Mouse (Mus musculus): ENCODE results near the gene Timeless. TPM values are rescaled to one million over a fixed set of nuclear protein-coding genes. Genes with fewer than 3 reads are reported as not detected.
"Not testable (repeated sequence)": the region's sequence is repeated elsewhere in the genome, so short reads cannot be mapped to it uniquely, and the experiment has no call there.

Timeless gene
- polyA plus RNA-seq, 1 experiment: 4.8 TPM

DNA sequence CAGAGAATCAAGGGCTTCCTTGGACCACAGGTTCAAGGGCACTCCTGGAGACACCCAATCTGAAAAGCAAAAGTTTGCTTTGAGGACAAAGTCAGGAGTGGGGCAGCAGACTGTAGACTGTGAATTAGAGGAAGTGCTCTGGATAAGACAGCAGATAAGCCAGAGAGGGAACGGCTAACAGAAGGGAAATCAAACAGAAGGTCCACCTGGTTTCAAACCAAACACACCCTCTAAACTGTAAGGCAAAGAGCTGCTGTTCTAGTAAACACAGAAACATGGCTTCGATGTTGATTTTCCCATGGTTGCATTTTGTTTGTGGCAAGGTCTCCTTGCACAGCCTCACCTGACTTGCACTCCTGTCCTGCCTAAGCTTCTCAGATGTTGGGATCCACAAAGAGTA, 40.4 kb upstream of the Timeless start:
- H3K27me3 ChIP-seq (ENCODE audit: control insufficient read depth, insufficient read depth, low read length): peaks cover 13% of the 10 kb centered on the region
- H3K36me3 ChIP-seq (ENCODE audit: control insufficient read depth, insufficient read depth, low read length): no peaks in the 10 kb centered on the region
- no peak for DNase-seq (ENCODE audit: low read depth in 1 of 2, low spot score in 2 of 2)
- peaks cover 6% of the 10 kb centered on the region for H3K4me1 ChIP-seq (ENCODE audit: control insufficient read depth, insufficient read depth, insufficient read length)
- no peak overlapping the region for H3K4me3 ChIP-seq (ENCODE audit: extremely low read depth, insufficient read depth, insufficient read length)
- TF ChIP-seq POLR2A (IDR thresholded peaks at IDR 0.05; ENCODE audit: low read depth, low read length): no peak
- no peak for TF ChIP-seq CTCF (IDR thresholded peaks at IDR 0.05; ENCODE audit: extremely low read depth, insufficient read depth, insufficient read length, insufficient replicate concordance)
- H3K27ac ChIP-seq (ENCODE audit: insufficient read depth, low read length): no peak overlapping the region
- 46% methylated on average over 2 of the region's 2 CpGs for WGBS

DNA sequence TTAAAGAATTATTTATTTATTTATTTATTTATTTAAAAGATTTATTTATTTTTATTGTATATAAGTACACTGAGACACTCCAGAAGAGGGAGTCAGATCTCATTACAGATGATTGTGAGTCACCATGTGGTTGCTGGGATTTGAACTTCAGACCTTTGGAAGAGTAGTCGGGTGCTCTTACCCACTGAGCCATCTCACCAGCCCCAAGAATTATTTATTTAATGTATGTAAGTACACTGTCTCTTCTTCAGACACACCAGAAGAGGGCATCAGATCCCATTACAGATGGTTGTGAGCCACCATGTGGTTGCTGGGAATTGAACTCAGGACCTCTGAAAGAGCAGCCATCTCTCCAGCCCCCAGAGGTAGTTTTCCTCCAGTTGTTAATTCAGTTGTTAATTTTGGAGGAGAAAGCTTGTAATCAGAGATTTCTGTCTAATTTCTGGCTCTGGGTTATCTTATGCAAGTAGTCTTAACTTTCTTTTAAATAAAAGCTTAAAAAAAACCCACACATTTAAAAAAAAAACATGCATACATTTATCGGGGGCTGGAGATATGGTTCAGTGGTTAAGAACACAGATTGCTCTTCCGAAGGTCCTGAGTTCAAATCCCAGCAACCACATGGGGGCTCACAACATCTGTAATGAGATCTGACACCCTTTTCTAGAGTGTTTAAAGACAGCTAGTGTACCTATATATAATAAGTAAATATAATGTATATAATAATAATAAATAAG, 39.7 kb upstream of the Timeless start:
- H3K4me1 ChIP-seq (ENCODE audit: control insufficient read depth, insufficient read depth, insufficient read length); H3K4me3 ChIP-seq (ENCODE audit: extremely low read depth, insufficient read depth, insufficient read length); H3K36me3 ChIP-seq (ENCODE audit: control insufficient read depth, insufficient read depth, low read length); H3K27ac ChIP-seq (ENCODE audit: insufficient read depth, low read length); DNase-seq (ENCODE audit: low read depth in 1 of 2, low spot score in 2 of 2): not testable (repeated sequence)
- WGBS: 74% methylated on average over 3 of the region's 3 CpGs
- H3K27me3 ChIP-seq (ENCODE audit: control insufficient read depth, insufficient read depth, low read length): peaks cover 13% of the 10 kb centered on the region

DNA sequence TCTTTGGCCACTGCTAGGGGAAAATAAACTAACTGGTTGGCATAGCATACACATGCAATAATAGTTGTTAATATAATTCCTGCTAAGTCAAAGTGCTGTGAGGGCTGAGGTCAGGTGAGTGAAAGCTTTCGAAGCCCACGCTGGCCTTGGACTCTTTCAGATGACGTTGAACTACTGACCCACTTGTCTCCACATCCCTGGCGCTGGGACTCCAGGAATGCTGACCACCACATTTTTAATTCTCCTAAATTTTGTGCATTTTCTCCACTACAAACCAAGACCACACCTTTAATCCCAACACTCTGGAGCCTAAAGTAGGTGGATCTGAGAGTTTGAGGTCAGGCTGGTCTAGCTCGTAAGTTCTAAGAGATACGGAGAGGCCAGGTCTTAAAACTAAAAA, 38.8 kb upstream of the Timeless start:
- Histone ChIP-seq H3K36me3 (ENCODE audit: control insufficient read depth, insufficient read depth, low read length) (no peaks in the 10 kb centered on the region), H3K27ac (ENCODE audit: insufficient read depth, low read length) (no peak overlapping the region), H3K4me1 (ENCODE audit: control insufficient read depth, insufficient read depth, insufficient read length) (peaks cover 6% of the 10 kb centered on the region), H3K27me3 (ENCODE audit: control insufficient read depth, insufficient read depth, low read length) (peaks cover 13% of the 10 kb centered on the region), H3K4me3 (ENCODE audit: extremely low read depth, insufficient read depth, insufficient read length) (no peak overlapping the region)
- 96% methylated on average over 6 of the region's 6 CpGs for WGBS
- no peak for DNase-seq (ENCODE audit: low read depth in 1 of 2, low spot score in 2 of 2)
- TF ChIP-seq POLR2A (IDR thresholded peaks at IDR 0.05; ENCODE audit: low read depth, low read length) (no peak), CTCF (IDR thresholded peaks at IDR 0.05; ENCODE audit: extremely low read depth, insufficient read depth, insufficient read length, insufficient replicate concordance) (no peak)

DNA sequence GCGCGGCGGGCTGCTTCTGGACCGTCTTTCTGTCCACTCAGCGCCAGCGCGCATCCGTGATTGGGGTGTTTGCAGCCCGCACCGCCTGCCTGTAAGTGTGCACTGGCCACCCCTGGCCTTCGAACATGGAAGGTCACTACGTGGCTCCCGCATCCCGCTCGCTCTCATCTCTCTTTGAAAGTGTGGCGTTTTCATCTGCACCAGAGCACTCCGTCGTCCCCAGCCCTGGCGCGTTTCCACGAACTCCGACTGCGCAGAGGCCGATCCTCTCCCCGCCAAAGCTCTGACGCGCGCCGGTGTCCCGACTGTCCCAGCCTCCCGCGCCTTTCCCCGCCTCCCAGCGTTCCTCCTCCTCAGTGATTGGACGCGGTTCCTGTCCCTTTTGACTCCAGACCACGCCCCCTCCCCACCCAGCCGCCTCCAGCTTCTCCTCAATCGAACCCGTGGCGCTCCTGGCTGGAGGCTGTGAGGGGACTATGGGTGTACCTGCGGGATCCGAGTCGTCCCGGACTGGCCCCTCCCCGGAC, 37.8 kb upstream of the Timeless start, which contains the start of gene Gls2:
Gene Gls2, plus strand, starts transcription at position 434 of the 527 bp plus-strand sequence.
- no peak within 1 kb of the TSS for H3K27ac ChIP-seq (ENCODE audit: insufficient read depth, low read length)
- H3K4me1 ChIP-seq (ENCODE audit: control insufficient read depth, insufficient read depth, insufficient read length): peaks cover 6% of the 10 kb centered on the region
- H3K4me3 ChIP-seq (ENCODE audit: extremely low read depth, insufficient read depth, insufficient read length): peak within 1 kb of the TSS; percentile 65
- no peaks in the 10 kb centered on the region for H3K36me3 ChIP-seq (ENCODE audit: control insufficient read depth, insufficient read depth, low read length)
- 1% methylated on average over 46 of the region's 46 CpGs for WGBS
- H3K27me3 ChIP-seq (ENCODE audit: control insufficient read depth, insufficient read depth, low read length): peaks cover 13% of the 10 kb centered on the region
- TF ChIP-seq POLR2A (IDR thresholded peaks at IDR 0.05; ENCODE audit: low read depth, low read length) (no peak), CTCF (IDR thresholded peaks at IDR 0.05; ENCODE audit: extremely low read depth, insufficient read depth, insufficient read length, insufficient replicate concordance) (no peak)
- DNase-seq (ENCODE audit: low read depth in 1 of 2, low spot score in 2 of 2): peak; percentile 34 to 77

DNA sequence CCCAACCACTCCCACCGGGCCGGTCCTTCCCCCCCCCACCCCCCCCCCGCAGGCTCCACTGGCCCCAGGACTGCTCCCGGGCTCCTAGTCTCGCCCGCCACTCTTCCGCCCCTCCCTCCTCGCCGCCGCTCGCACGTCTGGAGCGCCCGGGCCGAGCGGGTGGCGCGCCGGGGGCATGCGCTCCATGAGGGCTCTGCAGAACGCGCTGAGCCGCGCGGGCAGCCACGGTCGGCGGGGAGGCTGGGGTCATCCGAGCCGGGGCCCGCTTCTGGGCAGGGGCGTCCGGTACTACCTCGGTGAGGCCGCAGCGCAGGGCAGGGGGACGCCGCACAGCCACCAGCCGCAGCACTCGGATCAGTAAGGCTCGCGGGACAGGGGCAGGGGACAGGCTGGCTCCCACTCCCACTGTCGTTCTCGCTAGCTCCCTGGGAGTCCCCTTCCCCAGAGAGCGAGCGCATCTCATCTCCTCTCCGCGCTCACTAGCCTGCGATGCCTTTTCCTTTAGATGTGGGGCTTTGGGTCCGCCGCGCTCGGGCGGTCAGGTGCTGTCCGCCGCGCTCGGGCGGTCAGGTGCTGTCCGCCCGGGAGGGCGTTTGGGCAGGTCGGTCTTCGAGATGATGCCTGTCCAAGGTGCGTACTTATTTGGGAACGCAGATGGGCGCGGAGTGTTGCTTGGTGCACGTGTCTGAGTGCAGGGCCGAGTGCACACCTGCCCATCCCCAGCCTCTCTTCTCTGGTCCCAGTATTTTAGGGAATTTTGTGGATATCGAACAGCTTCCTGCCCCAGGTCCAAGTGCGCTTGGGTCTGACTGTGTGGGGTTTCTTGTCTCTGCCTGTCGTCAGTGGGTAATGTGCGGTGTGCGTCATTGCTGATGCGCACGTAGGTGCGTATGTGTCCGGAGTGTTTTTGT, 37.1 kb upstream of the Timeless start:
- Histone ChIP-seq H3K4me3 (ENCODE audit: extremely low read depth, insufficient read depth, insufficient read length) (peak overlapping the region; percentile 65; the same call in 1 of the 2 replicates), H3K27me3 (ENCODE audit: control insufficient read depth, insufficient read depth, low read length) (peaks cover 13% of the 10 kb centered on the region), H3K36me3 (ENCODE audit: control insufficient read depth, insufficient read depth, low read length) (no peaks in the 10 kb centered on the region), H3K4me1 (ENCODE audit: control insufficient read depth, insufficient read depth, insufficient read length) (peaks cover 6% of the 10 kb centered on the region), H3K27ac (ENCODE audit: insufficient read depth, low read length) (no peak overlapping the region)
- no peak for TF ChIP-seq CTCF (IDR thresholded peaks at IDR 0.05; ENCODE audit: extremely low read depth, insufficient read depth, insufficient read length, insufficient replicate concordance)
- TF ChIP-seq POLR2A (IDR thresholded peaks at IDR 0.05; ENCODE audit: low read depth, low read length): no peak
- 3% methylated on average over 67 of the region's 79 CpGs for WGBS
- no peak for DNase-seq (ENCODE audit: low read depth in 1 of 2, low spot score in 2 of 2)

DNA sequence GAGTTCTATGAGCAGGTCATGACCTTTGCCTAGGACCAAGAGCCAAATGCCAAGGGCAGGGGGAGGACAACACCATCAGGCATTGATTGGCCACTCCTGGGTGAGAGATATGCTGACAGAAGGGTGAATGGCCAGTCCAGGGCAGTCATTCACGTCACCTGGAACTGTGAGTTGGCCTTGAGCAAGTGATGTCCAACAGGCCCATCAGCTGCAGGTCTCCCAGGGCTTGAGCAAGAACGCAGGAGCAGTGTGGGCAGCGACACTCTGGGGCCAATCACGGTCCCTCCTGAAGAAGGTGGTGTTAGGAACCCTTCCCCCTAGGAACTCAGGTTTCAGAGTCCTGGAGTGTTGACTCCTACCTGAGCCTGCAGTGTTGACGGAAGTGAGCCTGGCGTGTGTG, 30.0 kb upstream of the Timeless start:
- Histone ChIP-seq H3K4me3 (ENCODE audit: extremely low read depth, insufficient read depth, insufficient read length) (no peak overlapping the region), H3K36me3 (ENCODE audit: control insufficient read depth, insufficient read depth, low read length) (0 out of 2 replicates have a peak, but pooled peaks cover 2% of the 10 kb centered on the region), H3K27ac (ENCODE audit: insufficient read depth, low read length) (no peak overlapping the region), H3K4me1 (ENCODE audit: control insufficient read depth, insufficient read depth, insufficient read length) (no peaks in the 10 kb centered on the region), H3K27me3 (ENCODE audit: control insufficient read depth, insufficient read depth, low read length) (no peaks in the 10 kb centered on the region)
- 88% methylated on average over 6 of the region's 6 CpGs for WGBS
- no peak for DNase-seq (ENCODE audit: low read depth in 1 of 2, low spot score in 2 of 2)
- TF ChIP-seq CTCF (IDR thresholded peaks at IDR 0.05; ENCODE audit: extremely low read depth, insufficient read depth, insufficient read length, insufficient replicate concordance): no peak
- TF ChIP-seq POLR2A (IDR thresholded peaks at IDR 0.05; ENCODE audit: low read depth, low read length): no peak
